Mouse (Mus musculus) mouse trophoblast stem cell (cell line): Measurements from ENCODE around the gene Gm10283.

Source experiments
- in situ Hi-C, 2 experiments: fragments of 300-500 bp; cut with MseI, MboI; formaldehyde crosslinking; loops; 2 replicates in 1 of 2; 3 replicates in 1 of 2; pipeline ENCODE4 v1.15.1; 2025

Gene Gm10283

DNA sequence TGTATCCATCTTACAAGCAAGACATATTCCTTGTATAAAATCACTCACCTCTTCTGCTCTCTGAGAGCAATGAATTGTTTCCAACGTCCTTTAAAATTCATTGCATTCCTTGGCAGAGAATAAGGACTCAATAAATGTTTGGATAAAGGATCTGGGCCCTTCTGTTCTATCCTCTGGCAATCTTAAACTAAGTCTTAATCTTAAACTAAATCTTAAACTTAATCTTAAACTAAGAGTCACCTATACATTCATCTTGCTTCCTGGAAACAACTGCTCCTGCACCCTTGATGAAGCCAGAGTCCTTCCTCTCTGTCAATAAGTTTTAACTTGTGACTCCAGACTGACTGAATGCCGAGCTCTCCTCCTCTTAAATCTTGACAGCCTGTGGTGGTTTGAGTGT, at the start of gene Gm10283:
Gene Gm10283 (minus strand): TSS at position 101 of the 400 bp plus-strand sequence.
- in situ Hi-C loops, result loop anchor here in 1 of 2 experiments (25.0 kb wide), 1 partner anchor 384 kb away; the partner anchor contains the start of gene Hpf1

DNA sequence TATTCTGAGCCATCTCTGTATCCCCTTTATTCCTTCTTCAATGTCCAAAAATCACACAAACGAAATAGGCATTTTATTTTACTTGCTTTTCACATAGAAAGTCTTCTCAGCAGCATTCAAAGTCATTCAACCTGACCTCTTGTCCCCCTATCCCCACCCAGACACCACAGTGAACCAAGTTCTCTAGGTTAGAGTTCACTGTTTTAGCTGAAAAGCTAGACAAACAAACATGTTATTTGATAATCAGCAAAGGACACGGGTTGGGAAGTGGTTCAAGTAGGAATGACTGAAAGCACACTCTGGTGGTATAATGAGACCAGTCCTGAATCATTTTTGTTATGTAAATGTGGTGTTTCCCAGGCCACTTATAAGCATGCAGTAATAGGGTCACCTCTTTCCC, 31.9 kb upstream of the Gm10283 start:
- in situ Hi-C loops, result no loop called here

DNA sequence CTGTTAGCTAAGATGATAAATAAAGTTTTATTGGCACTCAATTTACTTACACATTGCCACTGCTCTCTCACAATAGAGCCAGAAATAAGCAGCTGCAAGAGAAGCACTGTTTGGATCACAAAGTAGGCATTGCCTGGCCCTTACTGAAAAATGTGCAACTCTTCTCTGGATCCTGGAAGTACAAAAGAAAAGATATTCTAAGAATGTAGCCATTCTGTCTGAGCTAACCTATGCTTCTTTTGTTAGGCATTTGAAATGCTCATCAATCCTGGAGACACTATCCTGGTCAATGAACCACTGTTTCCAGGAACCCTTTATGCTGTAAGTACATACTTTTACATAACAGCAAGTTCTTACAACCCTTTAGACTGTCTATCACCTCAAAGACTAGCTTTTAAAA, 15.3 kb upstream of the Gm10283 start:
- in situ Hi-C loops, result loop anchor here in 1 of 2 experiments (25.0 kb wide), 1 partner anchor 369 kb away; the partner anchor contains the start of gene Hpf1

DNA sequence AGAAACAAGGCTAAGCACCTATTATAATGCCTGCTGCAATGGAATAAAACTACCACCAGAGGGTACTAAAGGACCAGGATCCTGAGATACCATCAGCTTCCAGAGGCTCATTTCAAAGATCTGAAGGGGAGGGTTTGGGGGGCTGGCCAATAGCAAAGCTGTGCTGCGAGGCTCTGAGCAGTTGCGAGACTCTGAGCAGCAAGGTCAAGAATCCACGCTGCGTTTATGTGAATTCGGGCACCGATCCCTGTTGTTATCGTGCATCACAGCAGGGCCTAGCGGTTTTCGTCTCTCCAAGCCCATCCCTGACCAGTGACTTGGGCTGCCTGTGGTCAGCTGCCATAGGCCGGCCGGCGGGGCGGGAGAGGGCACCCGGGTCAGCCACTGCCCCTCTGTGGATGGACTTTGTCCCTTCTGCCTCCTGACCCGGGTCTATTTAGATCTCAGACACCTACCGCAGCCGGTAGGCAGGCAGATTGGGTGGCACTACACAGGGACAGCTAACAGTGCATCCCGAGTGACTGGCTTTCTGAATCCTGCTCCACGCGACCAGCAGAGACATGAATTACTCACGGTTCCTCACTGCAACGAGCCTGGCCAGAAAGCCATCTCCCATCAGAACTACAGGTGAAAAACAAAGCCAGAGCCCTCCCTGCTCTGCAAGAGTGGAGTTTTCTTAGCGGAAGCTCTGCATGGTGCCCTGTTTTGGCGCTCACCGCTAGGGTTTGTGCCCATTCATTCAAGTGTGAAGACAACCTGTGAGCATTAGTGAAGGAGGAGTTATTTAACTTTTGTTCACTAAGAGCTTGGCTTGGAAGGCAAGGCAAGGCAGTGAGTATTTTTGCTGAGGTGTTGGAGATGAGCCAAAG, 2.9 kb upstream of the Gm10283 start, which contains the start of gene Aadat:
Gene Aadat (plus strand): TSS at position 280 of the 869 bp plus-strand sequence.
- in situ Hi-C loops, result loop anchor here in 1 of 2 experiments (25.0 kb wide), 1 partner anchor 381 kb away; the partner anchor contains the start of gene Hpf1

DNA sequence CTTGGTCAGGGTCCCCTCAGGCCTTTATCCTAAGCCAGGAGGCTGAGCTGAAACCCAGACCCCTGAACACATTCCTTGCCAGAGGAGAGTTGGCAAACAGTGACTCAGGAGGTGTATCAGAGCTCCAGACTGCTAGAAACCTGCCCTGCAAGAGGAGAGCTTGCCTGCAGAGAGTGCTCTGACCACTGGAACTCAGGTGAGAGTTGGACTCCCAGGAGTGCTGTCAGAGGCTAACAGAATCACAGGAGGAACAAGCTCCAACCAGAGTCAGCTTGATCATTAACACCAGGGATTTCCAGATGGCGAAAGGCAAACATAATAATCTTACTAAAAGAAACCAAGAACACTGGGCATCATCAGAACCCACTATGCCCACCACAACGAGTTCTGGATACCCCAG, 8.0 kb downstream of the Gm10283 start:
- in situ Hi-C loops, result loop anchor here in 1 of 2 experiments (5.0 kb wide), 1 partner anchor 97 kb away; no protein-coding TSS in a partner anchor

DNA sequence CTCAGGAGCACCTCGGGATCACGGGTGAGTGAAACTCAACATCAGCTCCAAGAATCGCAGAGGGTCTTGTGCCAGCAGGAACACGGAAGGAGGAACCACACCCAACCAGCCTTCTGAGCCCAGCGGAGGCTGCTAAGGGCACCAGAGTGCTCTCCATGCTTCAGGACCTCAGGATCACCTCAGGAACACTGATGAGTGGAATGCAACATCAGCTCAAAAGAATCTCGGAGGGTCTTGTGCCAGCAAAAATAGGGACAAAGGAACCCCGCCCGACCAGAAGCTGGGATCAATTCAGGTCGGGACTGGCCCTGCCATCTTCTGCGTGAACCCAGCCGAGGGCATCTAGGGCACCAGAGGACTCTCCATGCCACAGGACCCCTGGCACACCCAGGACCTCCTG, 8.4 kb downstream of the Gm10283 start:
- in situ Hi-C loops, result loop anchor here in 1 of 2 experiments (5.0 kb wide), 1 partner anchor 98 kb away; no protein-coding TSS in a partner anchor

DNA sequence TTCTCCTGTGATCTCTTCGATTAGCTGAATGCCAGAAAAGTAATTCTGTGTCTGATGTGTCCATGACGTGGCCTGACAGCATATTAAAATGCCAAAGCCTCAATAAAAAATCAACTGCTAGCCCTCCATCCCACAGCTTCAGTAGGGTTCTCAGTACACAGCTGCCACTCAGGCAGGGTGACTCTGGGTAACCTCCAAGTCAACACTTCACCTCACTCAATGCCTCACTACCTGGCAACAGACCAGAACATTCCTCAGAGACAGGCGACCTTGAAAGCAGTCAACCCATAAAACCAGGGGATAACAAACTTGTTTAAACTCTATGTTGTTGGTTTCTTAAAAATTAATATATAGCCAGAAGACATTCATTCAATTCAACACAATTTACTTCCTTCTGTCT, 10.5 kb downstream of the Gm10283 start:
- in situ Hi-C loops, result no loop called here

DNA sequence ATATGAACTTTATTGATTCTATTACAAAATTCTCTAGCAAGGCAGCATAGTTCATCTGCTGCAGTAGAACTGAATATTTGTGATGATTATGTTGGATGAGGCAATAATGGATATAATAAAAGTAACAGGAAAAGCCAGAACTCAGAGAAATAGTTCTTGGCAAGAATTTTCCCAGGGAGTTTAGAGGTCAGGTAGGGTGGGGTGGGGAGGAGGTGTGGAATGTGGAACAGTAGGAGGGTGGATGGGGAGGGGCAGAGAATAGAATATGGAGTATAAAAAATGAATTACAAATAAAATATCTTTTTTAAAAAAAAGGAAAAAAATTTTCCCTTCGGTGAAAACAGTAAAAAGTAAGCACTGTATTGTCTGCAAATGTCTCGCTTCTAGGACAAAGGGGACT, 11.1 kb downstream of the Gm10283 start:
- in situ Hi-C loops, result no loop called here

DNA sequence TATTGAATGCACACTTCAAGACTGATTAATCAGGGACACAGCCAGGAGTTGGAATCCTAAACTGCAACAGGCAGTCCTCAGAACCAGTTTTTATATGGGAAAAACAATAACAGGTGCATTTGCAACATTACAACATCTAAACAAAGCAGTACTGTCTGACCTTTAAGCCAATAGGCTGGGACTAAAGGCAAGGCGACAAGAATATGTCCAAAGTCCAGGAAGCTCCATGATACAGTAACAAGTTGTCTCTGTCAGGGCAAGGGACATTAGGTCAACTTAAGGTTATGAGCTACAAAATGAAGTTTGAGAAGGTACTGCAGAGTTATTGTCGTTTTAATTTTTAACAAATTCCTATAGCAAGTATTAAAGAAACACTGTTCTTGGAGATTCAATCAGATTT, 12.9 kb downstream of the Gm10283 start:
- in situ Hi-C loops, result no loop called here

DNA sequence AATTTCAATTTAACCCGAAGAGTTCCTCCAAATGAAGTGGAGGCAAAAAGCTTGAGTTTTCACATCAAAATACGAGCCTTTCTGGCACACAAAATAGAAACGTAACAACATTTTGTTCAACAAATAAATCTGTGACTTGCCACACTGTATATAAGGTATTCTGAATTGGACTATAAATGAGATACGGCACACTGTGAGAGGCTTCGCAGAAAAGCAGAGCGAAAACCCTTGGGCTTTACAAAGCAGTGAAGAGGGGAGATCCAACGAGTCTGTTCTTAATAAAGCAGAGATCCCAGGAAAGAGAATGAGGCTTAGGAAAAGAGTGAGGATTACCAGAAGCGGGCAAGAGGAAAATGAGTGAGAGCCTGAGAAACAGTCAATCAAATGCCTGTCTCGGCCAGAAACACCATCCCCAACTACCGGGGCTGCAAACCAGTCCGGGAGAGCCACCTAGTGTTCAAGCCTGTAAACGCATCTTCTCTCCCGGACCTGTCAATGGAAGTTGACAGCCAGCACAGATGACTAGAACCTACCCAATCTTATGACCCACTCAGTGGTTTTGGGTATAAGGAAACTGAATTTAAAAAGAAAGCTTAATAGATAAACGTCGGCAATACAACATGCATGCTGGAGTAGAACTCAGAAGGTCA, 36.2 kb downstream of the Gm10283 start:
- in situ Hi-C loops, result loop anchor here in 1 of 2 experiments (25.0 kb wide), 1 partner anchor 1580 kb away; no protein-coding TSS in a partner anchor

DNA sequence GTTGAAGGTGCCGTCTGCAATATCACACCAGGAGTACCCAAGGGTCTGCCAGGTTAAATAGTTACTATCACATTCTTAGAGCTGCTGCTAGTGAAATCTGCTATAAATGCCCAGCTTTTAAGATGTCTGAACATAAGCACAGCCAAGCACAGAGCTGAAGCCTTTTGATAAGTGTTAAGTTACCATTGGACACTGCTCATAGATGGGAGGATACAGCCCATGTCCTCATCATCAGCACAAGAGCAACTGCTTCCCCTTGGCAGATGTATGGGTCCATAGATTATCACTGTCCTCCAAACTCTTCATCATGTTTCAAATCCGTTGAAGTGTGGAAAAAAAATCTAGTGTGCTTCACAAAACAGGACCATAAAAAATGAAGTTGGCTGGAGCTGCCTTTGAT, 53.7 kb downstream of the Gm10283 start:
- in situ Hi-C loops, result no loop called here

DNA sequence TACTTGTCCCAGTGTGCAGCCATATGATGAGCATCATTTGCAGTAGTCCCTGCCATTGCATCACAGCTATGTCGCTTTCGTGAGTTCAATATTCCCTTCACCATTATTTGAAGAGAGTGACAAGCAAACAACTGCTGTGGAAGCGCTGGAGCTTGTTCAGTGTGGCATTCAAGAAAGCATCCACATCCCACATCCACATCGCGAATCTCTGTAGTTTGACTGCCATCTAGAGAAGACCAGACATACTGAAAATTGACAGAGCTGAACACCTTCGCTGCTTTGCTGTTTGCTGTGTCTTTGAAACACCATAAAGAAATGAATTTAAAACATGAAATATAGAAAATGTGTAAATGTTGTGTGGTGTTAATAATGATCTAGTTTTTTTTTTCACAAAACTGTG, 58.0 kb downstream of the Gm10283 start:
- in situ Hi-C loops, result no loop called here

DNA sequence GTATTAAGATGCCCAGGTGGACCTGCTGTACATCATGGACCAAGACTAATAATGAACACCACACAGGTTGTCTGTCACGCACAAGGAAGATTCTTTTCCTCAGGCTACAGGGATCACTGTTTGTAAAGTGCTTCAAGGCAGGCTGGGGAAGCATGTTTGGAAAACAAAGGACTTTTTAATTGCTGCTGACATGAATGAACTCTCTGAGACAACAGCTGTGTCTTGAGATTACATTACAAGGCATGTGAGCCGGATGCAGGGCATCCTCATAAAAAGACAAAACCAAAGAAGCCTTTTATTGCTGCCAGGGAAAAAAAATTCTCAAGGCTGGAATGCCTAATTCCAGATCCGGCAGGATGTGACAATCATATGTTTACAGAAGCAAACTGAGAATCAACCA, 64.4 kb downstream of the Gm10283 start:
- in situ Hi-C loops, result no loop called here

DNA sequence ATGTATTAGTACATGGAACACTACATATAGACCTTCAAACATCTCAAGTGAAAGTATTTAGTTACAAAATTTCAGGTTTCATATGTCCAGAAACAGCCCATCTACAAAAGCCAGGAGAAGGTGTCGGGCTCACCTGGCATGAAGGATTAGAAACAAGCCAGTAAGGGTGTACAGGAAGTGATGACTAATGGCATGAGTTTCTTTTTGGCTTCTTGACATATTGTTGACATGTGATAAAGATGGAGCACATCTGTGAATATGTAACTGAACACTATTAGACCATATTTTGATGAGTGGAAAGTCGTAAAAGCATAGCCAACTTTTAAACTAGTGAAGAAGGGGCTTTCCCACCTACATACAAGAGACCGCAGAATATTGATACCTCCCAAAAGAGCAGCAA, 66.1 kb downstream of the Gm10283 start:
- in situ Hi-C loops, result no loop called here

DNA sequence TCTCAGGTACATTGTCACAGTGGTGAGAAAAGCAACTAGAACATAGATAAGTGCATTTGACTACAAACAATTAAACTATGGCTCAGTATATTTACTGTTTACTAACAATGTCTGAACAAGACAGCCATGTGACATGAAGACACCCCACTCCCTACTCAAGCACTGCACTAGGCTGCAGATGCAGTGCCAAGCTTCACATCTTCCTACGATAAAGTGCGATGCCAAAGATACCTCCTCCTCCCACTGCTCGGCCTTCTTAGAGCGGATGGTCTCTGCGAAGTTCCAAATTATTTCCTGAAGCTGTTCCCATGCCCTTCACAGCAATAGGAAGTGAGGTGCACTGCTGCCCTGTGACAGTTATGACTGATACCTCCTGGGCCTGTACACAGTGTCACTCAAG, 70.3 kb downstream of the Gm10283 start:
- in situ Hi-C loops, result no loop called here

DNA sequence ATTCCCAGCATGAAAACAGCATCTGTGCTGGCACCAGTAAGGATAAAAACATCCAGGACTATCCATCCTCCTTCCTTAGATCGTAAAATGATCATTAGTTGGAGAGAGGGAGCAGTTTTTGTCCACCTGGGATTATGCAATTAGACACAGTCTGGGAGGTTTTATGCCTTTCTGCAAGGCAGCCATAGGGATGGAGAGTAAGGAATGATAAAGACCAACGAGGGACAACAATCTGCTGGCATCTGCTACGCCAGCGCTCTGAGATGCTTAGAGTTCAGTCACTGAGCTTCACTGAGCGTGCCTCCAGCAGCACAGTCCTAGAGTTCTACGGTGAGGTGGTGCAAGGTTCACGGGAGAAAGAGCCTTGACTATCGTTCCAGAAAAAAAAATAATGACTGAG, 96.6 kb downstream of the Gm10283 start:
- in situ Hi-C loops, result no loop called here

DNA sequence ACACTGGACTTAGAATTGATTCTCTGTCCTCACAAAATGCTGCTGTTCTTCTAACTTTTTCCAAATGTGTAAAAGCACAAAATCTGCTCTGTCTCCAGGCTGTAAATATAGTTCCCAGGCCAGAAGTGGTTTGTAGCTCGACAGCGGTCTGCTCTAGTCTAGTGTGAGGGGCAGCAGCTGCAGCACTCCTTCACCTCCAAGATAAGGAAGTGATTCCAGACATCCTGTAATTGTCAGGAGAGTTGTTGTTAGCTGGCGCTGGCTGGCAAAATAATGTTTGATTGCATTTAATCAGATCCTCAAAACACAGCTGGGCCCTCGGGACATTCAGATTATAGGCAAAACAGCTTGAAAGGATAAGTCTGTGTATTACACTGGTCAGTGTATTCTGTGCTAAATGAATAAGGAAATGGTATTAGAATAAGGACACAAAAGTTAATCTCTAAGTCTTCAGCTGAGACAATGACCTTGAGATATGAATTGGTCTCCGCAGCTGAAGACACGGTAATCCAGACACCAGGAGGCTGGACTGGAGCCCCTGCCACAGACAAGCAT, 97.9 kb downstream of the Gm10283 start:
- in situ Hi-C loops, result no loop called here

DNA sequence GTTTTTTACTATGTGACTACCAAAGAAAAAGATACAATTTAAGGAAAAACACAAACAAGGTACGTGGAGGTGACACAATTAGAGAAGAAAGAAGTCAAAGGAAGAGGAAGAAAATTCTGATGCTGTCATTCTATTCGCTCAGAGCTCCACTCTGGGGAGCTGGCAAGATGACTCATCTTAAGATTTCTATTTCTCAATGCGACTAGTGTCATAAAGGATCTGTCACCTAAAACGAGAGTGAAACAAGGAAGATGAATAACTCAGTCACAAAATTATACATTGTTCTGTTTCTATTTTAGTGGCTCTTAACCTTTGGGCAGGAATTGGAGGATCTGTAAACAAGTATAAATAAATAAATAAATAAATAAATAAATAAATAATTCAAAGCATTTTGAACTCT, 109.3 kb downstream of the Gm10283 start:
- in situ Hi-C loops, result no loop called here

DNA sequence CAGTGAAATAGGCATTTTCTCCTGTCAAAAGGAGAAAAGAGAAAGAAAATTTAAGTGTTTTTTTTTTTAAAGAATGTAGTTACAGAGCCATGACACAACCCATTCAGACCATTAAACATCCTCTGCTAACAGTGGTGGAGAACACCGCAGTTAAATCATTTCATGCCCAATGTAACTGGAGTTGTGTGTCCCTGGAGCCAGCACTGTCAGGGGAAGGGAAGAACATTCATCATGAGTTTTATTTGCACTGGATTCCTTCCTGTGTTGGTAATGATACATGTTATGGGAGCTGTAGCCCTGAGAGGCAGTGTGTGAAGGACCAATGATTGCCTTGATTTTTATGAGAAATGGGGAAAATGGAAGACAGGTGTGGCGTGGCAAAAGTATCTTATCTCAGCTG, 116.4 kb downstream of the Gm10283 start:
- in situ Hi-C loops, result no loop called here
